Mouse (Mus musculus) forebrain, postnatal 0 days (tissue): Measurements from ENCODE around the gene Nt5dc3. TPM values are rescaled to one million over a fixed set of nuclear protein-coding genes. Genes with fewer than 3 reads are reported as not detected.

Source experiments
- ATAC-seq: fragments of 200-750 bp; cut with Nextera tagmentation; 2 replicates; pipeline ENCODE4 v1.8.0; 2017; ENCODE audit warnings: mild to moderate bottlenecking, moderate library complexity
- DNase-seq: peaks from one replicate; pipeline ENCODE4 v3.0.0-alpha.2; 2015
- H3K27ac ChIP-seq: fragments of 300-500 bp; sonication (generic); 2 replicates; pipeline ENCODE4 v1.5.1; 2014; ENCODE audit warnings: low read depth, mild to moderate bottlenecking, antibody characterized with exemption, low read length, moderate library complexity, mixed read lengths
- H3K27me3 ChIP-seq: fragments of 300-500 bp; sonication (generic); 2 replicates; pipeline ENCODE4 v1.6.1; 2014; ENCODE audit warnings: mild to moderate bottlenecking, low read length, mixed read lengths; ENCODE audit not compliant: insufficient read depth
- H3K36me3 ChIP-seq: fragments of 300-500 bp; sonication (generic); 2 replicates; pipeline ENCODE4 v1.6.1; 2014; ENCODE audit warnings: mild to moderate bottlenecking, moderate library complexity; ENCODE audit not compliant: insufficient read depth
- H3K4me1 ChIP-seq: fragments of 300-500 bp; sonication (generic); 2 replicates; pipeline ENCODE4 v1.6.1; 2014; ENCODE audit warnings: antibody characterized with exemption; ENCODE audit not compliant: insufficient read depth
- H3K4me2 ChIP-seq: fragments of 300-500 bp; sonication (generic); 2 replicates; pipeline ENCODE4 v1.6.1; 2014; ENCODE audit warnings: low read depth, mild to moderate bottlenecking, moderate library complexity
- H3K4me3 ChIP-seq: fragments of 300-500 bp; sonication (generic); 2 replicates; pipeline ENCODE4 v1.5.1; 2014; ENCODE audit warnings: low read depth, low read length, mixed read lengths
- H3K9ac ChIP-seq: fragments of 300-500 bp; sonication (generic); 2 replicates; pipeline ENCODE4 v1.6.1; 2014; ENCODE audit warnings: mild to moderate bottlenecking
- H3K9me3 ChIP-seq: fragments of 300-500 bp; sonication (generic); 2 replicates; pipeline ENCODE4 v1.6.1; 2016; ENCODE audit warnings: low read length
- CTCF ChIP-seq: sonication (generic); IDR thresholded peaks from 2 replicates; pipeline ENCODE4 v1.5.1; 2016; ENCODE audit warnings: antibody characterized with exemption, control low read depth, low read depth
- WGBS: fragments of 180-500 bp; shearing (Covaris S2); extraction: QIAGEN DNeasy Blood & Tissue Kit; methylation state at CpG from one replicate; pipeline ENCODE4 v1.1.7; 2014; 5-methylcytosine and 5-hydroxymethylcytosine counted together
- polyA plus RNA-seq: library from polyadenylated mRNA; unstranded; fragments of >200 nt; fragmentation: Nextera tagmentation; extraction: Ambion mirVana; gene quantifications from 2 replicates; pipeline ENCODE4 v1.2.1, GENCODE M21; 2015
- total RNA-seq: library from RNA; depleted of rRNA; stranded (reverse); fragments of >200 nt; gene quantifications from 2 replicates; pipeline ENCODE4 v1.2.3, GENCODE M21; 2014

Nt5dc3 gene
- total and polyA plus RNA-seq, 2 experiments from 2014 or later = 9.3 to 42.2 TPM

- DNase-seq = no peak
Measured at GRCm38 (mm10) chr10:86846926-86847467, 68.2 kb downstream of the Nt5dc3 start.

GRCm38 (mm10) chr10:86849087-86849486 is 70.3 kb downstream of the Nt5dc3 start:
- ATAC-seq = no peak
- TF ChIP-seq CTCF = no peak

More at GRCm38 (mm10) chr10:86846926-86847467, 68.2 kb downstream of the Nt5dc3 start:
- no peak for TF ChIP-seq CTCF
- no peaks in the 10 kb centered on the region for H3K36me3 ChIP-seq
- no peak overlapping the region for H3K9ac ChIP-seq
- no peak overlapping the region for H3K4me2 ChIP-seq
- no peaks in the 10 kb centered on the region for H3K27me3 ChIP-seq
- H3K9me3 ChIP-seq = no peaks in the 10 kb centered on the region
- 90% methylated on average over 9 of the region's 9 CpGs for WGBS
- no peak overlapping the region for H3K4me3 ChIP-seq
- ATAC-seq = no peak
- no peak overlapping the region for H3K27ac ChIP-seq
- no peaks in the 10 kb centered on the region for H3K4me1 ChIP-seq

GRCm38 (mm10) chr10:86849508-86849907 is 70.7 kb downstream of the Nt5dc3 start:
- Histone ChIP-seq H3K9ac (no peak overlapping the region), H3K27ac (no peak overlapping the region), H3K9me3 (no peaks in the 10 kb centered on the region), H3K4me2 (no peak overlapping the region), H3K4me1 (no peaks in the 10 kb centered on the region), H3K27me3 (no peaks in the 10 kb centered on the region), H3K36me3 (no peaks in the 10 kb centered on the region), H3K4me3 (no peak overlapping the region)
- DNase-seq (no peak), ATAC-seq (no peak)
- no peak for TF ChIP-seq CTCF
- 83% methylated on average over 4 of the region's 4 CpGs for WGBS

More at GRCm38 (mm10) chr10:86849087-86849486, 70.3 kb downstream of the Nt5dc3 start:
- no peak for DNase-seq
- H3K4me2 ChIP-seq = no peak overlapping the region
- no peak overlapping the region for H3K27ac ChIP-seq
- H3K27me3 ChIP-seq = no peaks in the 10 kb centered on the region
- 83% methylated on average over 4 of the region's 4 CpGs for WGBS
- no peaks in the 10 kb centered on the region for H3K4me1 ChIP-seq
- no peak overlapping the region for H3K4me3 ChIP-seq
- H3K9ac ChIP-seq = no peak overlapping the region
- H3K36me3 ChIP-seq = no peaks in the 10 kb centered on the region
- no peaks in the 10 kb centered on the region for H3K9me3 ChIP-seq

GRCm38 (mm10) chr10:86852160-86852559 is 73.4 kb downstream of the Nt5dc3 start:
- DNase-seq (no peak), ATAC-seq (no peak)
- WGBS = 69% methylated on average over 6 of the region's 6 CpGs
- Histone ChIP-seq H3K9me3 (no peaks in the 10 kb centered on the region), H3K4me2 (no peak overlapping the region), H3K4me1 (no peaks in the 10 kb centered on the region), H3K27ac (no peak overlapping the region), H3K9ac (no peak overlapping the region), H3K27me3 (no peaks in the 10 kb centered on the region), H3K36me3 (no peaks in the 10 kb centered on the region), H3K4me3 (no peak overlapping the region)
- TF ChIP-seq CTCF = no peak

GRCm38 (mm10) chr10:86853433-86853832 is 74.6 kb downstream of the Nt5dc3 start:
- Histone ChIP-seq H3K27me3 (no peaks in the 10 kb centered on the region), H3K9me3 (no peaks in the 10 kb centered on the region), H3K4me3 (no peak overlapping the region), H3K4me1 (no peaks in the 10 kb centered on the region), H3K4me2 (no peak overlapping the region), H3K9ac (no peak overlapping the region), H3K27ac (no peak overlapping the region), H3K36me3 (no peaks in the 10 kb centered on the region)
- TF ChIP-seq CTCF = no peak
- DNase-seq = no peak
- ATAC-seq = no peak
- 82% methylated on average over 3 of the region's 3 CpGs for WGBS

- WGBS = 81% methylated on average over 4 of the region's 4 CpGs
- Histone ChIP-seq H3K9ac (no peak overlapping the region), H3K4me2 (no peak overlapping the region), H3K27me3 (no peaks in the 10 kb centered on the region), H3K9me3 (no peaks in the 10 kb centered on the region), H3K4me1 (no peaks in the 10 kb centered on the region), H3K36me3 (no peaks in the 10 kb centered on the region), H3K4me3 (no peak overlapping the region), H3K27ac (no peak overlapping the region)
- no peak for DNase-seq
- TF ChIP-seq CTCF = no peak
- no peak; the same call in 1 of the 2 replicates for ATAC-seq
Measured at GRCm38 (mm10) chr10:86860396-86860795, 81.6 kb downstream of the Nt5dc3 start.

GRCm38 (mm10) chr10:86862496-86862895 is 83.7 kb downstream of the Nt5dc3 start:
- H3K9me3 ChIP-seq = no peaks in the 10 kb centered on the region
- WGBS = 87% methylated on average over 6 of the region's 6 CpGs
- H3K4me3 ChIP-seq = no peak overlapping the region
- H3K9ac ChIP-seq = no peak overlapping the region
- DNase-seq (no peak), ATAC-seq (no peak)
- no peak for TF ChIP-seq CTCF
- H3K27ac ChIP-seq = no peak overlapping the region
- no peak overlapping the region for H3K4me2 ChIP-seq
- no peaks in the 10 kb centered on the region for H3K27me3 ChIP-seq
- no peaks in the 10 kb centered on the region for H3K36me3 ChIP-seq
- no peaks in the 10 kb centered on the region for H3K4me1 ChIP-seq

- H3K36me3 ChIP-seq = no peaks in the 10 kb centered on the region
- no peak overlapping the region for H3K27ac ChIP-seq
- DNase-seq (no peak), ATAC-seq (no peak)
- H3K9ac ChIP-seq = no peak overlapping the region
- 88% methylated on average over 6 of the region's 6 CpGs for WGBS
- H3K4me1 ChIP-seq = no peaks in the 10 kb centered on the region
- H3K4me3 ChIP-seq = no peak overlapping the region
- no peaks in the 10 kb centered on the region for H3K27me3 ChIP-seq
- no peak overlapping the region for H3K4me2 ChIP-seq
- peak; percentile 37 for TF ChIP-seq CTCF
- no peaks in the 10 kb centered on the region for H3K9me3 ChIP-seq
Measured at GRCm38 (mm10) chr10:86863429-86863828, 84.6 kb downstream of the Nt5dc3 start.
